Mouse (Mus musculus): ENCODE measurements at regions not wholly inside any gene's neighbourhood (a gene's known extent, or its start where the extent isn't known, plus 50 kb on each side); places are given as distances from the start of the nearest gene placed in this dataset.

GRCm38 (mm10) chr2:128477242-128477641 lies 113.8 kb upstream of the Spdye4c start:
- no peak for DNase-seq (ENCODE audit: low spot score)

DNA sequence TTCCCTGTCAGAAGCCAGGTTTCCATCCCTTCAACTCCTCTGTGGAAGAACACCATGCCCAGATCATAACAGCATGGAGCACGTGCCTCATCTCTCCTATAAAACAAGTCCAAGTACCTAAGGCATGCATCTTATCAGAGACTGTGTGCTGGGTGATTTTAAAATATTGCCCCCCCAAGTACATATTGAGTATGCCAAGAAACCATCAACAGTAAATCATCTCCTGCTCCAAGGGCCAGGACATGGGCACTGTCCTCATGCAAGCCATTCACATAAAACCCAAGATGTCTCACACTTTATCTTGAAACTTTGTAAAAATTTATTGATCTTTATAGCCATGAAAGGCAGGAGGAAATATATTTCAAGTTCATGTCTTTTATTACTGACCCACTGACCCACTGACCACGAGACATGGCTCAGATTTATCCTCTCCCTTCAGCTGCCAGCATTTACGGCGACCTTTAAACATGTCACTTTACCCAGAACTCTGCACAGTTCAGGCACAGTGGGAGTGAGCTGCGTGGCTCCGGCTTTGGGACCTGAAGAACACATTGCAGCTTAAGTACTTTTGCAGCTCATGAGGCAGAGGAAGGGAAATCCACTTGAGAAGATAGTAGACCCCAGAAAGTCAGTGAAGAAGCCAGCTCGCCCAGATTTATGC lies 99.7 kb upstream of the Spdye4c start:
- no peak for DNase-seq (ENCODE audit: low spot score)

- DNase-seq (ENCODE audit: low spot score), result no peak
Observed at GRCm38 (mm10) chr2:128493871-128494270, 97.1 kb upstream of the Spdye4c start.

DNA sequence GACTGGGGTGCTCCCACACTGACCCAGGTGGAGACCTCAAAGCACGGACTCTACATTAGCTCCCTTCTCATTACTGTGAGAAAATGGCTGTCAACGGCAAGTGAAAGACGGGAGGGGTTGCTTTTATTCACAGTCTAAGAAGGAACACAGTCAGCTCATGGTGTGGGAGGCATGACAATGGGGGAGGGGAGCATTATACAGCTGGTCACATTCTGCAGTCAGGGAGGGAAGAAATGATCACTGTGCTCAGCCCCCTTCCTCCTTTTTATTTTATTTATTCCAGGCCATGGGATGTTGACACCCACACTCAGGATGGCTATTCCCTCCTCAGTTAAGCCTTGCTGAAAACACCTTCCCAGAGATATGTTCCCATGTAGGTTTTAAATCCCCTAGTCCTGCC lies 93.1 kb upstream of the Spdye4c start:
- no peak for DNase-seq (ENCODE audit: low spot score)

GRCm38 (mm10) chr2:128498611-128499010 lies 92.4 kb upstream of the Spdye4c start:
- DNase-seq (ENCODE audit: low spot score), result no peak

DNA sequence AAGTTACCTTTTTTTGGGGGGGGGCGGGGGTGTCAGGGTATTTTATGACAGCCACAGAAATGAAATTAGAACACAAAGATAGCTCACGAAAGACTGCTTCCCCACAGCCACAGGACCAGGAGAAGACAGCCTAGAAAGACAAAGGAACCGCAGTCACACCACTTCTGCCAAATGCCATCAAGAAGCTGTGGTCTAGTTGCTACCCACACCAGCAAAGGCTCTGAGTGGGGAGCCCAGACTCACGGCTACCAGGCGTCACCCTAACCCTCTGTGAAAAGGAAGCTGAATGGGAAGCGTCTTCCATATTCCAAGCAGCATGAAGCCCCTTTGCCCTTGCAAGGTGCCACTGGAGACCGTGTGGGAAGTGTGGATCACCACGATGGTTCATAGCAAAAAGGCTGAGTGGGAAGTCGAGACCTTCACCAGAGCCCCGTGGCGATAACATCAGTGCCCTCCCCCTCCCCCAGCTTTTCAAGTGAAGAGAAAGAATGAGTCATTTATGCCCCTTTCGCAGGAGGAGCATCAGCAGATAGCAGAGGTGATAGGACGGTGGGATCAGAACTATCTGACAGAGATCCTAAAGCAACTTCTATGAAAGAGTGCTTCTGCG lies 91.3 kb upstream of the Spdye4c start:
- DNase-seq (ENCODE audit: low spot score), result no peak

GRCm38 (mm10) chr2:128502676-128503075 lies 88.3 kb upstream of the Spdye4c start:
- DNase-seq (ENCODE audit: low spot score), result no peak

GRCm38 (mm10) chr2:128503136-128503935 lies 87.7 kb upstream of the Spdye4c start:
- DNase-seq (ENCODE audit: low spot score), result no peak

DNA sequence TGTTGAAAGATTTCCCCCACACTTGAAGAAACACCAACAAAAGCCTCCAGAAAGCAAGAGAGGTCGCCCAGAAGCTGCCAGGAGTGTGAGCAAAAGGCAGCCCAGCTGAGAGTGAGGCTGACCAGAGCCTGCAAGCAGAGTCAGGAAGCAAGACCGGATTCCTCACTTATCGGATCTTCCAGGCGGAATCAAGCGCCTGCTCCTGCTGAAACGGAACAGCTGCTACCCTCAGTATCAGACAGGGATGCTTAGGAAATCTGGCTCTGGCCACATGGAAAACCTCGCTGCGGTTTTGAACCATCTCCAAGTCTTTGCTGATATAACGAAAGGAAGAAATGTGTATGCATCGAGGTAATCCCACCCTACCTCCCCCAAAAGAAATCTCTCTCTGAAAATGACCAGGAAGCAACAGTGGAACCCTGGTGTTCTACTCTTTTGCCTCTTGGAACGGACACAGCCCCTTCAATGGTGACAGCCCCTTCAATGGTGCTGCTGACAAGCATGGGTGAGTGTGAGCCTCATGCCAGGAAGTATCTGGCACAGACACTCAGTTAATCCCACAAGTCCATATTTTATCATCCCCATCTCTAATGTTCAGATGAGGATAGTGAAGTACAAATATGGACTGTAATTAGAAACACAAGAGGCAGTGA lies 83.3 kb upstream of the Spdye4c start:
- peak; percentile 46 for DNase-seq (ENCODE audit: low spot score)

GRCm38 (mm10) chr2:128508244-128508605 lies 82.8 kb upstream of the Spdye4c start:
- no peak for DNase-seq (ENCODE audit: low spot score)

DNA sequence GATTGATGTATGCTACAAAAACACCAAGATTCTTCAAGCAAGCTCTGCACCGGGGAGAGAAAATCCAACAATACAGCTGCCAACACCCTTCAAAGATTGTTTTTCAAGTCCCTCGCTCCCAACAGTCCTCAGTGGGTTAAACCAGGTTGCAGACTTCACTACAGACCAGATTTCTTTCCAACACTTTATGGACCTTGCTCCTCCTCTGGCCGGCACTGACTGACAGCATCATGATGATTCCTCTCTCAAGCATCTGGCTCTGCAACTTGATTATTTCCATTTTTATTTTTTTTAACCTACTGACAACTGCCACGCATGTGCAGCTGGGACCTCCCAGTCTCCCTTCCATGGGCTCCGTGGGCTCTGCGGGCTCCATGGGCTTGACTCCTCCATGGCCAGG lies 79.7 kb upstream of the Spdye4c start:
- DNase-seq (ENCODE audit: low spot score), result no peak

- no peak for DNase-seq (ENCODE audit: low spot score)
Observed at GRCm38 (mm10) chr2:128512852-128513251, 78.2 kb upstream of the Spdye4c start.

DNA sequence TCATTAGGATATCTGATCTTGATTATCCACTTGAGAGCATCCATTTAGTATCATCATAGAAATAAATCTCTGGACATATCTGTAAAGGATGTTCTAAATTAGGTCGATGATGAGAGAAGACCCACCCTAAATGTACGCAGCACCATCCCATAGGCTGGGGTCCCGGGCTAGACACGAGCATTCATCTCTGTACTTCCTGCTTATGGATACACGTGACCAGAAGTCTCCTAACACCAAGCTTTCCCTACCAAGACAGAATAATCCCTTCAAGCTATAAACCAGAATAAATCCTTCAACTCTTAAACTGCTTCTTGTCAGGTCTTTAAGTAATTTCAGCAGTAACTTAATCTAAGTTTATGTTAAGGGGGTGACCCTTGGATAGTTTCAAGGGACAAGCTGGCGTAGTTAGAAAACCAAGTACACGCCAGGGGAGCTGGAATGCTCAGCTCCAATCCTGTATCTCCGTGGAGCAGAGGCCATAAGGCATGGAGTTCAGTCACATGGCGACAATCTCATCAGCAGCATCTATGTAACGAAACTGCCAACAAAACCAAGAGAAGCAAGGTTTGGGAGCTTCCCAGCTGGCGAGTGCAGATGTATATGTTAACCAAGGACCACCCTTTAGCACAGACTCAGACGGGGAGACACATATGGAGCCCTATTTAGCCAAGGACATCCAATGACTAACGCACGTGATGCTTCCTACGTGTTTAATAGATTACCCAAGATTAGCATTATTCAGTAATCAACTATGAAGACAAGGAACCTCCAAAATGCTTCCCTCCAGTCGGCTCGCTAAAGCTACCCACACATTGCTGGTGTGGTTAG lies 76.3 kb upstream of the Spdye4c start:
- no peak for DNase-seq (ENCODE audit: low spot score)

GRCm38 (mm10) chr2:128515701-128516100 lies 75.3 kb upstream of the Spdye4c start:
- DNase-seq (ENCODE audit: low spot score), result peak; percentile 19

DNA sequence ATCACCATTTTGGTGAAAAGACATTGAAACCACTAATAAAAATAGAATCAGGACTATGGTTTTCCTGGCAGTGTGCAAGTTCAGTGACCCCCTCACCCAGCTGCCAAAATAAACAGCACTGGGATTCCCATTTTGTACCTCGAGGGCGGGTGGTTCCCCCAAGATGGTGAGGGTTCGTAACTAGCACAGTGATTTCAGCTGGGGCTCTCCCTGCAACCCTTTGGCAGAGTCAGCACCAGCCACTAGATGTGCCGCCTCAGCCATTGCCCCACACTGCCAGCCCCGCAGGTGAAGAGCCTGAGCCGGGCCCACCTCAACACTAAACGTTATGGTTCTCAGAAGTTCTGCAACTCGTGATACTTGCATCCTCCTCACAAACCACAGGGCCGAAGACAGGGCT lies 74.3 kb upstream of the Spdye4c start:
- no peak for DNase-seq (ENCODE audit: low spot score)

GRCm38 (mm10) chr2:128518142-128518541 lies 72.9 kb upstream of the Spdye4c start:
- no peak for DNase-seq (ENCODE audit: low spot score)

DNA sequence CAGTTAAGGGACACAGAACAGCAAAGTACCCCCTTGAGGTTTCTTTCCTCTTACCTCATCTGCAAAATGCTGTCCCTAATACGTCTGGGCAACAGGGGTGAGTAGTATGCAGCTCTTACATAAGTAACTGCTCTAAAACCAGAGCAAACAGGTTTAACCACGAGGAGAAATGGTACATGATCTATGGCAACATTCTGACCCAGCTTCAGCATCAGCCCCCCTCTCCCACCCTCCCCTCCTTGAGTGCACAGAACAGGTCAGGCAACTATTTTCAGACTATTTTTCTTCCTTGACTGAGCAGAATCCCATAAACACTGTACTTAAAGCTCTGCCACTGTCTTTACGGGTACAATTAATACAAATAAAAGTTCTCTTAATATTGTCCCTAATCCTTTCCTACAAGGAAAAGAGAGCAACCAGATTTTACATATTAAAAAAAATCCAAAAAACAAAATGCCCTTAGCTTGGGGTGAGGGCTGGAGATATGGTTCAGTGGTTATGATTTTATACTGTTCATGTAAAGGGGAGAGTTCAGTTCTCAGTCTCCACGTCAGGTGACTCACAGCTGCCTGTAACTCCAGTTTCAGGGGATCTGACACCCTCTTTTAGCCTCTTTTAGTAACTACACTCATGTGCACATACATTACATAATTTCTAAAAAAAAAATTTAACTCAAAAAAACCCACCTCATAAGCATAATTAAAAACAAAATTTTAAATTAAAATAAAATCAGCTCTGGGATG lies 69.1 kb upstream of the Spdye4c start:
- DNase-seq (ENCODE audit: low spot score), result no peak

DNA sequence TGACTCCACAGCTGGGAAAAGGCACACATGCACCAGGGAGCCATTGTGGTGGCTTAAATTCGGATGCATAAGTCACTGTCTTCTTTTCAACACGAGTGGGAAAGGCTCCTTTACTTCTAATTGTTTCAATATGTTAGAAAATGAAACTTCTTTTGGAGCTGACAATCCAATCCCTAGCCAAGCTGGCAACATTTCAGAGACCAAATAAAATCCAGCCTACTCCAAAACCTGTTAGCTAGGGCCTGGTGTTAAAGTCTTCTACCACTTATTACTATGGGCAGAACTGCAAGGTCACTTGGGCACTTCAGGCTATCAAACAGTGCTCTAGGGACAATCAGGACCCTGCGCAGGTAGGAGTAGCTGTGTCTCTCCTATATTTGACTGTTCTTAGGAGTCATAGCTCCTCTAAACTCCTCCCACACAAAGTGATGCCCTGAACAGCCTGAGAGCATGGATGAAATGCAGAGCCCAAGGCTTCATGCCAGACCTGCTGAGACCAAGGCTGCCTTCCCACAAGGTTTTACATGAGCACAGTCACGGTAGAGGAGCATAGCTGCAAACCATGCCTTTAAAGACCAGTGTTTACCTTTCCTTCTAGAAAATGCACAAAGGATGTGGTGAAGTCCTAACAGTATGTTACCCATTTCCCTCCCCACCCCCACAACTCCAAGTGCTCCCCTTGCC lies 67.4 kb upstream of the Spdye4c start:
- DNase-seq (ENCODE audit: low spot score), result no peak

DNA sequence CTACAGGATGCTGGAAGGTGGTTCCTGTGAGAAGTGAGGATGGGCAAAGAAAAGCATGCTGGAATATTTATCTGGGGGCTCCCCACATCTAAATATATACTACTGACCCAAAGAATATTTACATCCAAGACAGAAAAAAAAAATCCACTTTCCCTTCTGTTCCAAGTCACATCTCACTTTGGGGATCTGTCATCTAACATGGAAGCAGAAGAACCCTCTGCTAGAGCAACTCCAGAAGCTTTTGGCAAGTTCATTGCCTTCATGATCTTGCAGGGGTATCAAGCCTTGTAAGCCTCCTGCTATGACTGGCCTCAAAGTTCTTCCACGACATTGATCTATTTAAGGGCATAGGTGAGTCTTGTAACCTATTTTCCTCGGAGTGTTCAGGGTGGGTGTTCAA lies 64.9 kb upstream of the Spdye4c start:
- DNase-seq (ENCODE audit: low spot score), result no peak

- DNase-seq (ENCODE audit: low spot score), result no peak
Observed at GRCm38 (mm10) chr2:128526883-128527344, 64.1 kb upstream of the Spdye4c start.
